Mouse (Mus musculus) WW6 (cell line): ENCODE measurements around the gene Ifi203.
"Not testable (repeated sequence)": the region's sequence is repeated elsewhere in the genome, so short reads cannot be mapped to it uniquely, and the experiment has no call there.

Source experiments
- DNase-seq: peaks from one replicate; pipeline ENCODE4 v3.0.0-alpha.2; 2013; ENCODE audit warnings: low read depth, low spot score

The Ifi203 gene

GRCm38 (mm10) chr1:173941924-173942779 lies at the start of gene Ifi203, which contains the start of gene Mndal:
Gene Ifi203, minus strand, starts transcription at chr1:173942672.
Gene Mndal, minus strand, starts transcription at chr1:173942491.
- not testable (repeated sequence) for DNase-seq

DNA sequence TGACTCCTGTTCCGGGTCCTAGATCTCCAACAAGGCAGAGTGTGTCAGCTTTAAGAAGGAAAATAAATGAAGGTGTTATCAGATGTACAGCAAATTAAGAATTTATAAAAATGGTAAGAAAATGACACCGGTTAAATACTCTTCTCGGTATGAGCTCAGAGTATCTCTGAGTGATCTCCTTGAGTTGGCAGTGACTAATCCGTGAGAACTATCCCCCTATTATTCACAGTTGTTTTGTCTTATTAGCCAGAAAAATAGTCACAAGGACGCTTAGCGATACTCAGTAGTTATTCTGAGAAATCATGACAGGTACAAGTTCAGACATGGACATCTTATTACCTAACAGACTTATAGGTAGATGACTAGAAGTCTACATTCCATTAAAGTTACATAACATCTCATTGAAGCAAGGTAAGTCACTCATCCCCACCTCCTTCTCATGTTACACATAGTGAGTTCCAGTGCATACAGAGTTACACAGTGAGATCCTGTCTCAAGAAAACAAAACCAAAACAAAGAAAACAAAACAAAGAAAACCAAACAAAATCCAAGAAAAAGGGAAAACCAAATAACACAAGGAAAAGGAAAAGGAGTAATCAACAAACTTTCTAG lies 40.3 kb upstream of the Ifi203 start, which contains the start of gene Ifi202b:
TSS of gene Ifi202b (minus strand) at position 51 of the 612 bp plus-strand sequence.
- not testable (repeated sequence) for DNase-seq

- not testable (repeated sequence) for DNase-seq
Observed at GRCm38 (mm10) chr1:173981038-173981437, 38.6 kb upstream of the Ifi203 start.

DNA sequence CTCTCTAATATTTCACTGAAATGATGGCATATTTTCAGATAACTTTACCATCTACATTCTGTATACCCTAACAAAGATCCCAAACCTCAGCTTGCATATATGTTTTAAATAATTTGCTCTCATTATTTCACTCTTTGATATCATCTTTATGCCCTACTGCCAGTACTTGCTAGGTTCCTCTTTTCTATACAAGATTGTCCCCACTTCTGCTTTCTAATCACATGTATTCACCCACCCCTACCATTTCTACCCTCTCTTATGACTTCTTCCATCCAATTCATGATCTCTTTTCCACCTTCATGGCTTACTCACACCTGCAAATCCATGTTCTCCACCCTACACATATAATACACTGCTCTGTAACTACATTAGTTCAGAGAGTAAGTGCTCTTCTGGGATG lies 35.1 kb upstream of the Ifi203 start:
- no peak for DNase-seq

DNA sequence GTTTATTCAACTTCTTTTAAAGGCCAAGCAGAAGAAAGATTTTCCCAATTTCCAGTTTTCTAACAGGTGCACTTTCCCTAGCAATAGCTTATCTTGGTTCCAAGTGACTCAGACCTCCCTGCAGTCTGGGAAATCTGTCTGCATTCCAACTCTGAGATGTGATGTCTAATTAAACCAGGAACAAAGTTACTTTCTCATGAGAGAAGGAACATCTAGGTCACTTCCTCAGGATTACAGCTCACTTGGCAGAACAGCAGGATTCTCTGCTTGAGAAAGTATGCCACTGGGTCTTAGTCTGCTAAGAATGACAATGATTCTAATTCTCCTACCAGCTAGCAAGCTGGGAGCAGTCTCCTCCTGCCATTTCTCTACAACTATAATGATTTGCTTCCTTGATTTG lies 30.6 kb upstream of the Ifi203 start:
- no peak for DNase-seq

GRCm38 (mm10) chr1:173961491-173961890 lies 19.0 kb upstream of the Ifi203 start:
- DNase-seq, result not testable (repeated sequence)

GRCm38 (mm10) chr1:173959998-173960397 lies 17.5 kb upstream of the Ifi203 start:
- not testable (repeated sequence) for DNase-seq

GRCm38 (mm10) chr1:173955839-173956527 lies 13.5 kb upstream of the Ifi203 start:
- not testable (repeated sequence) for DNase-seq

GRCm38 (mm10) chr1:173955071-173955796 lies 12.8 kb upstream of the Ifi203 start:
- no peak for DNase-seq

GRCm38 (mm10) chr1:173953563-173953962 lies 11.1 kb upstream of the Ifi203 start:
- DNase-seq, result no peak

DNA sequence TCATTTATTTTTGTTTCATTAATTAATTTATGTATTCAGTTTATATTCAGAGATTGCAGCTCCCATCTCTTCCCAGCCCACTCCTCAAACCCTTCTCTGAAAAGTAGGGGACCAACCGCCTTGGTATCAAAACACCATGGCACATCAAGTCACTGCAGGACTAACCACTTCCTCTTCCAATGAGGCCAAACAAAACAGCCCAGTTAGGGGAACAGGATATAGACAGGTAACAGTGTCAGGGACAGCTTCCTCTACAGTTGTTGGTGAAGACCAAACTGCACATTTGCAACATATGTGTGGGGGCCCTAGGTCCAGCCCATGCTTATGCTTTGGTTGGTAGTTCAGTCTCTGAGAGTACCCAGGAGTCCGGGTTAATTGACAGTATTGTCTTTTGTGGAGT lies 6.6 kb upstream of the Ifi203 start:
- not testable (repeated sequence) for DNase-seq

GRCm38 (mm10) chr1:173942780-173943066 lies 251 bp upstream of the Ifi203 start:
- DNase-seq, result not testable (repeated sequence)

GRCm38 (mm10) chr1:173941522-173941921 lies 950 bp downstream of the Ifi203 start:
- DNase-seq, result not testable (repeated sequence)

DNA sequence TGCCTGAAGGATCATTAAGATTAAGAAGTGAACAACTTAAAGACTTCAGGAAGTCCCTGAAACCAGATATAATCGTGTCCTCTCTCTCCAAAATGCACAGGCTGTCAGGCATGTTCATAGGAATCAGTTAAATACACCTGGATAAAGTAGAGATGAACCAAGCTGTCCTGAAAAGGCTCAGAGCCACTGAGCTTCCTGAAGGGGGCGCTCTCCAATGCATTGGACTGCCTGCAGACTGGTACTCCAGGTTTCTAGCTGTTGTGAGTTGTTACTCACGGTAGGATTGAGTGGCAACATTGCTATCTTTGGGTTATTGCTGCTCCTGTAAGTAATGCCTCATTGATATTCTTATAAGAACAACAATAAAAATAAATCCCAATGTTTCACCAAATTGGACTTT lies 23.2 kb downstream of the Ifi203 start:
- not testable (repeated sequence) for DNase-seq

- DNase-seq, result no peak
Observed at GRCm38 (mm10) chr1:173914559-173914958, 27.9 kb downstream of the Ifi203 start.

GRCm38 (mm10) chr1:173913256-173913791 lies 29.1 kb downstream of the Ifi203 start:
- DNase-seq, result not testable (repeated sequence)

DNA sequence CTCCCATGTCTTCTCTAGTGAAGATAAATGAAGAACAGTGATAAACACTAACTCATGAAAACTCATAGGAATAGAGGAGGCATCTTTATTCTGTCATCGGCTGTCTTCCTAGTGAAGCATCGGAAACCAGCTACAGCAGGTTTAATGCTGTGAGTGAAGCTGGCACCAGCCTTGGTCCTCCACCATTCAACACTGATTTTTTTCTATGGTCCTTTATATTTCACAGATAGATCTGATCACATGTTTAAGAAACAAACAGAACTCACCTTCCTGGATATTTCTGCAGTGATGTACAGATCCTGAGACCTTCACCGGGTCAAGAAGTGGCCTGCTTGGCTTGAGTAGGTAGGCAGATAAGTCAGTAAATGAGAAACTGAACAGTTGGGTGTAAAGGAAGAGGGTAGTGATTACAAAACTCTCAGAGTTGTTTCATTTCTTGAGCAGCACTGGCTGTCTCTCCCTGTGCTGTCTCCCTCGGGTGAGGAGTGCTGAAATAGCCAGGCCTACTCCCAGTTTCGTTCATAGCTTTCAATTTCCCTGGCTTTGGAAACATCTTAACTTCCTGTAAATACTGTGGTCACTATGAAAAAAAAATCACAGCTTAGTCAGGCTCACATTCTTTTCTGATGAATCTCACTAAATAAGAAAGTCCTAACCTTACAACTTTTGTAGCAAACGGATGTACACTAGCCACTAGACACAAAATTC lies 29.8 kb downstream of the Ifi203 start, which contains the start of gene Ifi211:
TSS of gene Ifi211 (minus strand) at position 499 of the 708 bp plus-strand sequence.
- not testable (repeated sequence) for DNase-seq

DNA sequence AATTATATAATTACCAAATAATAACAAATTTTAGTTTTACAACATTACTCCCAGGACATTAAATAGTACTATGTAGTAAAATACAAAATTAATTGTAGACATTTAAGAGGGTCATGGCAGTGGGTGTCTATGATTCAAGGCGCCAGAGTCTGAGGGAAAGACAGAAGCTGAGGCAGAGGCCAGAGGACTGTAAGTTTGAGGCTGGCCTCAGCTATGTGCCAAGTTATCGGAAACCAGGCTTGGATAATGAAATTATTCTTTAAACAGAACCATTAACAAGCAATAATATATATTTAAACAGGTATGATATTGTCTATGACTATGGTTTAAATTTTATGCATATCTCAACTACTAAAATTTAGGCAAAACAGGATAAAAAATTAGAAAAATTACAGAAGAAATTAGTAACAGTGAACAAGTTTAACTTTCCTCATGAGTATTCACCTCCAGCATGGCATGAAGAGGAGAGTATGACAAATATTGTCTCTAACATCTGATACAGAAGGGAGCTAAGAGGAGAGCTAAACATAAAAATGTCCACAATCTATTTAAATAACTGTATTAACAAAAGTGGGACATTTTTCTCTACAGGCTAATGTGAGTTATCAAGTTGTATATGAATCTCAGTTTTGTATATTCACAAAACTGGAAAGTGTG lies 30.5 kb downstream of the Ifi203 start:
- no peak for DNase-seq

GRCm38 (mm10) chr1:173908390-173908789 lies 34.1 kb downstream of the Ifi203 start:
- not testable (repeated sequence) for DNase-seq

DNA sequence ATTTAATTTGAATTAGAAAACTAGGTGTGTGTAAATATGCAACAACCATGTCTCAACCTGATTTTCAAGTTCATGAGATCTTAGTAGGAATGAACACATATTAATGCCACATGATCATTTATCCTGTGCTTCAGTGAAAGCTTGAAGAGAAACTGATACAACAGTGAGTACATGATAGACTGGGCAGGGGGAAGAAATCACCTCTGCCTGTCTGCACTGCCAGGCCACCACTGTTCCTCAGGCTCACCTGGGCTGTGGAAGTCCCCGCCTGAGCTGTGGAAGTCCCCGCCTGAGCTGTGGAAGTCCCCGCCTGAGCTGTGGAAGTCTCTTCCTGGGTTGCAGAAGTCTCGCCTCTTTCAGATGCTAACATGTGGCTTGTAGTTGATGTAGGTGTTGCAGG lies 36.6 kb downstream of the Ifi203 start:
- DNase-seq, result not testable (repeated sequence)
